Mouse (Mus musculus): ENCODE measurements around the gene Plin3. TPM values are rescaled to one million over a fixed set of nuclear protein-coding genes. Genes with fewer than 3 reads are reported as not detected.
A peak's percentile ranks its signal among the peaks of the same experiment; 100 is the strongest.

The Plin3 gene
- polyA plus RNA-seq, 1 experiment: 10.1 TPM

- H3K4me1 ChIP-seq (ENCODE audit: control insufficient read depth, insufficient read depth, low read length): peaks cover 15% of the 10 kb centered on the region
- TF ChIP-seq POLR2A (IDR thresholded peaks at IDR 0.05; ENCODE audit: extremely low read depth, insufficient read depth, low read length) (no peak), CTCF (IDR thresholded peaks at IDR 0.05; ENCODE audit: extremely low read depth, insufficient read depth, low read length) (no peak)
- H3K27ac ChIP-seq (ENCODE audit: insufficient read depth, low read length): no peak overlapping the region; the same call in 1 of the 2 replicates
- H3K4me3 ChIP-seq (ENCODE audit: insufficient read depth, low read length): peak overlapping the region; percentile 44
Observed at GRCm38 (mm10) chr17:56257181-56257894, 35.3 kb downstream of the Plin3 start.

GRCm38 (mm10) chr17:56256239-56256881 is 36.3 kb downstream of the Plin3 start, which contains the start of gene Fem1a:
Fem1a (plus strand) TSS chr17:56256810.
- Histone ChIP-seq H3K27ac (ENCODE audit: insufficient read depth, low read length) (peak within 1 kb of the TSS; percentile 38), H3K4me3 (ENCODE audit: insufficient read depth, low read length) (peak within 1 kb of the TSS; percentile 44), H3K4me1 (ENCODE audit: control insufficient read depth, insufficient read depth, low read length) (peaks cover 15% of the 10 kb centered on the region)
- TF ChIP-seq CTCF (IDR thresholded peaks at IDR 0.05; ENCODE audit: extremely low read depth, insufficient read depth, low read length) (no peak), POLR2A (IDR thresholded peaks at IDR 0.05; ENCODE audit: extremely low read depth, insufficient read depth, low read length) (peak; percentile 77)

GRCm38 (mm10) chr17:56255863-56256238 is 36.8 kb downstream of the Plin3 start:
- H3K27ac ChIP-seq (ENCODE audit: insufficient read depth, low read length): peak overlapping the region; percentile 38
- peak overlapping the region; percentile 44 for H3K4me3 ChIP-seq (ENCODE audit: insufficient read depth, low read length)
- TF ChIP-seq POLR2A (IDR thresholded peaks at IDR 0.05; ENCODE audit: extremely low read depth, insufficient read depth, low read length) (peak; percentile 78), CTCF (IDR thresholded peaks at IDR 0.05; ENCODE audit: extremely low read depth, insufficient read depth, low read length) (peak; percentile 87)
- H3K4me1 ChIP-seq (ENCODE audit: control insufficient read depth, insufficient read depth, low read length): peaks cover 13% of the 10 kb centered on the region

GRCm38 (mm10) chr17:56255429-56255828 is 37.2 kb downstream of the Plin3 start:
- H3K4me1 ChIP-seq (ENCODE audit: control insufficient read depth, insufficient read depth, low read length): peaks cover 13% of the 10 kb centered on the region
- no peak overlapping the region; the same call in 1 of the 2 replicates for H3K4me3 ChIP-seq (ENCODE audit: insufficient read depth, low read length)
- peak overlapping the region; percentile 24; the same call in 1 of the 2 replicates for H3K27ac ChIP-seq (ENCODE audit: insufficient read depth, low read length)

DNA sequence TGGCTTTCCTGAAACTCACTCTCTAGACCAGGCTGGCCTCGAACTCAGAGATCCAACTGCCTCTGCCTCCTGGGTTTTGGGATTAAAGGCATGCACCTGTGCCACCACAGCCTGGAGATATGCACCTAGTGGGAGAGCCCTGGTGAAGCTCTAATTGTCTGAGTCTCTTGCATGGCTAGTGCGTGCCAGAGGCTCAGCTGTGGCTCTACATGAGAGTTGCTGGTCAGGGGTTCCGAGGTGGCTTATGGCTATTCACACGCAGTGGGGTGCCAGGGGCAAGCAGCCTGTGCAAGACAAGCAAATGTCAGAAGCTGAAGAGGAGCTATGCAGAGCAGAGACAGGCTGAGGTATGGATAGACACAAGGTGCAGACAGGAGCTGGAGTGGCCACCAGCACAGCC is 38.0 kb downstream of the Plin3 start:
- Histone ChIP-seq H3K27ac (ENCODE audit: insufficient read depth, low read length) (no peak overlapping the region), H3K4me3 (ENCODE audit: insufficient read depth, low read length) (no peak overlapping the region), H3K4me1 (ENCODE audit: control insufficient read depth, insufficient read depth, low read length) (peaks cover 6% of the 10 kb centered on the region)
- no peak for TF ChIP-seq CTCF (IDR thresholded peaks at IDR 0.05; ENCODE audit: extremely low read depth, insufficient read depth, low read length)
- TF ChIP-seq POLR2A (IDR thresholded peaks at IDR 0.05; ENCODE audit: extremely low read depth, insufficient read depth, low read length): no peak

More at GRCm38 (mm10) chr17:56255429-56255828, 37.2 kb downstream of the Plin3 start:
- peak; percentile 37; the same call in 1 of the 2 replicates for TF ChIP-seq CTCF (IDR thresholded peaks at IDR 0.05; ENCODE audit: extremely low read depth, insufficient read depth, low read length)
- TF ChIP-seq POLR2A (IDR thresholded peaks at IDR 0.05; ENCODE audit: extremely low read depth, insufficient read depth, low read length): no peak

- TF ChIP-seq CTCF (IDR thresholded peaks at IDR 0.05; ENCODE audit: extremely low read depth, insufficient read depth, low read length) (peak; percentile 56), POLR2A (IDR thresholded peaks at IDR 0.05; ENCODE audit: extremely low read depth, insufficient read depth, low read length) (no peak)
- H3K4me1 ChIP-seq (ENCODE audit: control insufficient read depth, insufficient read depth, low read length): no peaks in the 10 kb centered on the region
- no peak overlapping the region for H3K4me3 ChIP-seq (ENCODE audit: insufficient read depth, low read length)
- no peak overlapping the region for H3K27ac ChIP-seq (ENCODE audit: insufficient read depth, low read length)
Observed at GRCm38 (mm10) chr17:56251136-56251829, 41.4 kb downstream of the Plin3 start.

DNA sequence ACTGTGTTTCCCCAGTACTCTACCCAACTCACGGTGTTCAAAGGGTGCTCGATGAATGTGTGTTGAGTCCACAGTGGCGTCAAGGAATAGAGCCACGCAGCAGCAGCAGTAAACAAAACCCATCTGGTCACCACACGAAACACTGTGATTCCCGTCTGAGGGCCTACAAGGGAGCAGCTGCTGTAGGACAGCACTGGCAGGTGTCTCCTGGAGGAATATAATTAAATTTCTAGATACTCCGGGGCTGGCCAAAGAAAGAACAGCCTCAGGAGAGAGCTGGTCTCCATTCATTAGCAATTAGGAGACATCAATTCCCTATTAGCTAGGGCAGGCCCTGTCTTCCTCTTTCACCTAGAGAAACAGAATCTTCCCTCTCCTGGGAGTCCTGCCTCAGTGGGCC is 47.1 kb downstream of the Plin3 start:
- no peak for TF ChIP-seq POLR2A (IDR thresholded peaks at IDR 0.05; ENCODE audit: extremely low read depth, insufficient read depth, low read length)
- no peak for TF ChIP-seq CTCF (IDR thresholded peaks at IDR 0.05; ENCODE audit: extremely low read depth, insufficient read depth, low read length)
- Histone ChIP-seq H3K27ac (ENCODE audit: insufficient read depth, low read length) (no peak overlapping the region), H3K4me3 (ENCODE audit: insufficient read depth, low read length) (no peak overlapping the region), H3K4me1 (ENCODE audit: control insufficient read depth, insufficient read depth, low read length) (peaks cover 3% of the 10 kb centered on the region)

DNA sequence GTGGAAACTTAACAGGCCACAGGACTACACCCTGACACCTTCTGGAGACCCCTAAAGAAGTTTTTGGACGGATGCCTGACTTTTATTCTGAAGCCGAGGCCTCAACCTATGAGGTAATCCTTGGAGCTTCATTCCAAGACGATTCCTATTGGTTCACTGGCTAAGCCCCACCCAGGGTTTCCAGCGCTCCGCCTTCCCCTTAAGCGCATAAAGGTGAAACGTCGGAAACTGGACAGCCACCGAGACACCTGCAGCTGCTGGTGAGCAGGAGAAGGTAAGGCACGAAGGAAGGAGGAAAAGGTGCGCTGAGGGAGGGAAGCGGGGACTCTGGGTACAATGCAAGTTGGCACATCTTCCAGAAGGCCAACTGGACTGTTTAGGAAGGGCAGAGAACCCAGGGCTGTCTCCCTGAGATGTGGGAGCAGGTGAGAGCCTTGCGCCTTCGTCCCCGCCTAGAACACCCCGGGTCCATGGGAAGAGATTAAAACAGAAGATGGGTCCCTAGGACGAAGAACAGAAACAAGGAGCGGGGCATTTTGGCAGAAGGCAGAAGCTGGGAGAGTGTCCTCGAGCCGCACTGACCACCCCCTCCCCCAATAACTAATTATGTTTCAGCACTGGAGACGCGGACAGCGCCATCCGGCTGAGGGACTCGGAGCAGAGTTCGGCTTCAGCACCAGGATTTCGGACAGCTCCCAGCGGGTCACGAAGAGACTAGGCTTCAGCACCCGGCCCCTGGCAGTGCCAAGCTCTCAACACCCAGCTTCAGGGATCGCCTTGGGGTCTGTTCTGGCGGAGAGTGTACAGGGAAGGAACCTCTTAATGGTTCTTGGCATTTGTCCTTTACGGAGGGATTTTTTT is 50.9 kb downstream of the Plin3 start:
- Histone ChIP-seq H3K27ac (ENCODE audit: insufficient read depth, low read length) (peak overlapping the region; percentile 5; the same call in 1 of the 2 replicates), H3K4me1 (ENCODE audit: control insufficient read depth, insufficient read depth, low read length) (peaks cover 3% of the 10 kb centered on the region), H3K4me3 (ENCODE audit: insufficient read depth, low read length) (peak overlapping the region; percentile 67)
- TF ChIP-seq CTCF (IDR thresholded peaks at IDR 0.05; ENCODE audit: extremely low read depth, insufficient read depth, low read length) (no peak), POLR2A (IDR thresholded peaks at IDR 0.05; ENCODE audit: extremely low read depth, insufficient read depth, low read length) (peak; percentile 99)
